Mouse (Mus musculus): ENCODE data around the gene Pdzd7. TPM values are rescaled to one million over a fixed set of nuclear protein-coding genes. Genes with fewer than 3 reads are reported as not detected.
"Not testable (repeated sequence)": the region's sequence is repeated elsewhere in the genome, so short reads cannot be mapped to it uniquely, and the experiment has no call there.

The Pdzd7 gene
- total and polyA plus RNA-seq, 2 experiments = 0.06 TPM; not detected in 1

- no peak overlapping the region for H3K4me3 ChIP-seq (ENCODE audit: insufficient read depth, low read depth, low read length)
- no peaks in the 10 kb centered on the region for H3K79me2 ChIP-seq (ENCODE audit: control insufficient read depth, insufficient read depth, low read length)
- no peak for DNase-seq (ENCODE audit: extremely low read depth, low read depth, low spot score)
- WGBS = 77% methylated on average over 11 of the region's 11 CpGs
- H3K36me3 ChIP-seq (ENCODE audit: control insufficient read depth, insufficient read depth, low read length) = no peaks in the 10 kb centered on the region
- no peak overlapping the region for H3K27ac ChIP-seq (replicated peaks; ENCODE audit: insufficient read depth, low read depth, low read length)
- TF ChIP-seq POLR2A (IDR thresholded peaks at IDR 0.05; ENCODE audit: extremely low read depth, insufficient read depth, low read length) (no peak), CTCF (IDR thresholded peaks at IDR 0.05; ENCODE audit: low read depth, low read length) (no peak)
- H3K9ac ChIP-seq (ENCODE audit: low read depth, low read length) = no peak overlapping the region
- H3K4me1 ChIP-seq (ENCODE audit: control insufficient read depth, insufficient read depth, low read length) = peaks cover 8% of the 10 kb centered on the region
- H3K27me3 ChIP-seq (ENCODE audit: control insufficient read depth, insufficient read depth, low read length) = peaks cover 10% of the 10 kb centered on the region; the same call in 1 of the 2 replicates
These were observed 1.1 kb downstream of the Pdzd7 start for GRCm38 (mm10) chr19:45044389-45044927.

GRCm38 (mm10) chr19:45040214-45040613 lies 5.3 kb downstream of the Pdzd7 start:
- Histone ChIP-seq H3K79me2 (ENCODE audit: control insufficient read depth, insufficient read depth, low read length) (no peaks in the 10 kb centered on the region), H3K27me3 (ENCODE audit: control insufficient read depth, insufficient read depth, low read length) (peaks cover 8% of the 10 kb centered on the region; the same call in 1 of the 2 replicates), H3K36me3 (ENCODE audit: control insufficient read depth, insufficient read depth, low read length) (no peaks in the 10 kb centered on the region), H3K4me3 (ENCODE audit: insufficient read depth, low read depth, low read length) (no peak overlapping the region), H3K27ac (replicated peaks; ENCODE audit: insufficient read depth, low read depth, low read length) (no peak overlapping the region), H3K9ac (ENCODE audit: low read depth, low read length) (no peak overlapping the region), H3K4me1 (ENCODE audit: control insufficient read depth, insufficient read depth, low read length) (no peaks in the 10 kb centered on the region)
- WGBS = 44% methylated on average over 13 of the region's 13 CpGs
- TF ChIP-seq CTCF (IDR thresholded peaks at IDR 0.05; ENCODE audit: low read depth, low read length) (no peak), POLR2A (IDR thresholded peaks at IDR 0.05; ENCODE audit: extremely low read depth, insufficient read depth, low read length) (no peak)
- no peak for DNase-seq (ENCODE audit: extremely low read depth, low read depth, low spot score)

GRCm38 (mm10) chr19:45038198-45038597 lies 7.3 kb downstream of the Pdzd7 start:
- not testable (repeated sequence) for H3K4me1 ChIP-seq (ENCODE audit: control insufficient read depth, insufficient read depth, low read length); H3K27ac ChIP-seq (replicated peaks; ENCODE audit: insufficient read depth, low read depth, low read length); H3K27me3 ChIP-seq (ENCODE audit: control insufficient read depth, insufficient read depth, low read length); H3K36me3 ChIP-seq (ENCODE audit: control insufficient read depth, insufficient read depth, low read length); DNase-seq (ENCODE audit: extremely low read depth, low read depth, low spot score); H3K79me2 ChIP-seq (ENCODE audit: control insufficient read depth, insufficient read depth, low read length); H3K4me3 ChIP-seq (ENCODE audit: insufficient read depth, low read depth, low read length); H3K9ac ChIP-seq (ENCODE audit: low read depth, low read length)
- 91% methylated on average over 7 of the region's 7 CpGs for WGBS

- H3K4me3 ChIP-seq (ENCODE audit: insufficient read depth, low read depth, low read length) = no peak overlapping the region
- H3K79me2 ChIP-seq (ENCODE audit: control insufficient read depth, insufficient read depth, low read length) = no peaks in the 10 kb centered on the region
- no peak overlapping the region for H3K9ac ChIP-seq (ENCODE audit: low read depth, low read length)
- H3K4me1 ChIP-seq (ENCODE audit: control insufficient read depth, insufficient read depth, low read length) = no peaks in the 10 kb centered on the region
- TF ChIP-seq POLR2A (IDR thresholded peaks at IDR 0.05; ENCODE audit: extremely low read depth, insufficient read depth, low read length) (no peak), CTCF (IDR thresholded peaks at IDR 0.05; ENCODE audit: low read depth, low read length) (peak; percentile 72)
- no peak overlapping the region for H3K27ac ChIP-seq (replicated peaks; ENCODE audit: insufficient read depth, low read depth, low read length)
- no peak for DNase-seq (ENCODE audit: extremely low read depth, low read depth, low spot score)
- H3K27me3 ChIP-seq (ENCODE audit: control insufficient read depth, insufficient read depth, low read length) = 0 out of 2 replicates have a peak, but pooled peaks cover 7% of the 10 kb centered on the region
- no peaks in the 10 kb centered on the region for H3K36me3 ChIP-seq (ENCODE audit: control insufficient read depth, insufficient read depth, low read length)
- 44% methylated on average over 16 of the region's 16 CpGs for WGBS
These were observed 8.7 kb downstream of the Pdzd7 start for GRCm38 (mm10) chr19:45036867-45037266.

- Histone ChIP-seq H3K4me1 (ENCODE audit: control insufficient read depth, insufficient read depth, low read length) (no peaks in the 10 kb centered on the region; the same call in 1 of the 2 replicates), H3K79me2 (ENCODE audit: control insufficient read depth, insufficient read depth, low read length) (no peaks in the 10 kb centered on the region), H3K9ac (ENCODE audit: low read depth, low read length) (no peak overlapping the region), H3K4me3 (ENCODE audit: insufficient read depth, low read depth, low read length) (no peak overlapping the region), H3K27me3 (ENCODE audit: control insufficient read depth, insufficient read depth, low read length) (no peaks in the 10 kb centered on the region), H3K36me3 (ENCODE audit: control insufficient read depth, insufficient read depth, low read length) (no peaks in the 10 kb centered on the region), H3K27ac (replicated peaks; ENCODE audit: insufficient read depth, low read depth, low read length) (no peak overlapping the region)
- TF ChIP-seq CTCF (IDR thresholded peaks at IDR 0.05; ENCODE audit: low read depth, low read length) (peak; percentile 25; the same call in 1 of the 2 replicates), POLR2A (IDR thresholded peaks at IDR 0.05; ENCODE audit: extremely low read depth, insufficient read depth, low read length) (no peak)
- no peak for DNase-seq (ENCODE audit: extremely low read depth, low read depth, low spot score)
- WGBS = 68% methylated on average over 17 of the region's 17 CpGs
These were observed 12.8 kb downstream of the Pdzd7 start for GRCm38 (mm10) chr19:45032570-45033332.

- no peak overlapping the region for H3K27ac ChIP-seq (replicated peaks; ENCODE audit: insufficient read depth, low read depth, low read length)
- 9% methylated on average over 4 of the region's 4 CpGs for WGBS
- H3K36me3 ChIP-seq (ENCODE audit: control insufficient read depth, insufficient read depth, low read length) = no peaks in the 10 kb centered on the region
- no peak overlapping the region for H3K4me3 ChIP-seq (ENCODE audit: insufficient read depth, low read depth, low read length)
- no peaks in the 10 kb centered on the region for H3K79me2 ChIP-seq (ENCODE audit: control insufficient read depth, insufficient read depth, low read length)
- H3K9ac ChIP-seq (ENCODE audit: low read depth, low read length) = no peak overlapping the region
- no peaks in the 10 kb centered on the region; the same call in 1 of the 2 replicates for H3K4me1 ChIP-seq (ENCODE audit: control insufficient read depth, insufficient read depth, low read length)
- H3K27me3 ChIP-seq (ENCODE audit: control insufficient read depth, insufficient read depth, low read length) = no peaks in the 10 kb centered on the region
- TF ChIP-seq POLR2A (IDR thresholded peaks at IDR 0.05; ENCODE audit: extremely low read depth, insufficient read depth, low read length) (no peak), CTCF (IDR thresholded peaks at IDR 0.05; ENCODE audit: low read depth, low read length) (peak; percentile 88)
- DNase-seq (ENCODE audit: extremely low read depth, low read depth, low spot score) = peak; percentile 61
These were observed 13.7 kb downstream of the Pdzd7 start for GRCm38 (mm10) chr19:45031780-45032179.
